Mouse (Mus musculus) adrenal gland, adult 8-10 months (tissue): ENCODE results near the gene Zmynd10. TPM values are rescaled to one million over a fixed set of nuclear protein-coding genes. Genes with fewer than 3 reads are reported as not detected.

Source experiments
- DNase-seq: peaks from one replicate; pipeline ENCODE4 v3.0.0; 2022
- total RNA-seq, 4 experiments: library from RNA; stranded (reverse); gene quantifications; 2 replicates each; pipeline ENCODE4 v1.2.4; 2022

Gene Zmynd10
- total RNA-seq, 4 experiments from 2014 or later = 0.41 to 1.7 (median 0.62) TPM; not detected in 1

DNA sequence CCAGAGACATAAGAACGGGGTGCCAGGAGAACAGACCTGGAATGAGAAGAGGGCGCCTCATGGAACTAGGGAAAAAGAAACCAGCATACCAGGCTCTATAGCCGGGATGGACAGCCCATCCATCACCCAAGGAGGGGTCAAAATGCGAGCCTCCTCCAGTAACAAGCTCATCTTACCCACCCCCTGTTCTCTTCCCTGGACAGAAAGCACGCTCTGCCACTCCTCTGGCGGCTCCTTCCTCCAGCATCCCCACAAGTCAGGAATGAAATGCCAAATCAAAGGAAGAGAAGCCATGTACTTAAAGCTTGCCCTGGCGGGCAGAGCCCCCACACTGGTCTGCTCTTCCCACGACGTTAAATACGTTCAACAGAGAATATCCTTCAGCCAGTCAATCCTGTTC, 6.1 kb upstream of the Zmynd10 start:
- no peak for DNase-seq

DNA sequence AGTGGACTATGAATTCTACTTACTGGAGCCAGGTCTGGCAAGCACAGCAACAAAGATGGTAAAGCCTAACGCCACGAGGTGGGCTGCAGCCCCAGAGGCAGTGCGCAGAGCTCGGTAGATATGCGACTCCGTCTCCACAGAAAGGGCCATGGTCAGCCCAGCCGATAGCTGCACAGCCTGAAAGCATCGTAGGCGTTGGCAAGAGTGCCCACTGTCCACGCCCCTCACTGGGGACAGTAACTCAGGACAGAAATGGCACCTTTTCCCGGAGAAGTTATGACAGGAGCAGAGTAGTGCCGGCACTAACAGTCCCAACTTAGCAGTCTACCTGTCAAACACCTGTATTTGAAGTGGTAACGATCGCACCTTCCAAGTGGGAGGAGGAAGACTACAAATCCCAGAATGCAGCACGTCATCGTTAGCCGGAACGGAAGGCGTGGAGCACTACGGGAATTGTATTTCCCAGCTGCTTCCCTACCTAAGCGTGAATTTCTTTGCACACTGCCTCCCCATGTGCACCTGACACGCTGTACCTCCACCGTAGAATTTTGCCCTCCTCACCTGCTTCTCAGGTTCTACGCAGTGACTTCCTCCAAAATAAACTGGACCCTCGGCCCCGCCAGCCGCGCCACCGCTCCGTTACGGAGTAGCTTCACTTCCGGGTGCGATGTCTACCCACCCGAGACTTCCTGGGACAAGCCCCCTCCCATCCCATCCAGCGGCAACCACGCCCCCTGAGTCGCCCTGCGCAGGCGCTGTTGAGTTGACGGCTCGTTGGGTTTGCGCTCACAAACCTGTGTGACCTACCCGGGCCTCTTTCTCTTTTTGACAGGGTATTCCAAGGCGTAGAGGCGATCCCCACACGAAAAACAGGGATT, 5.4 kb upstream of the Zmynd10 start, which contains the start of the genes Cyb561d2 and Nprl2:
TSS of gene Cyb561d2 (minus strand) at position 720 of the 878 bp plus-strand sequence.
TSS of gene Nprl2 (plus strand) at position 753 of the 878 bp plus-strand sequence.
- peak; percentile 93 for DNase-seq

DNA sequence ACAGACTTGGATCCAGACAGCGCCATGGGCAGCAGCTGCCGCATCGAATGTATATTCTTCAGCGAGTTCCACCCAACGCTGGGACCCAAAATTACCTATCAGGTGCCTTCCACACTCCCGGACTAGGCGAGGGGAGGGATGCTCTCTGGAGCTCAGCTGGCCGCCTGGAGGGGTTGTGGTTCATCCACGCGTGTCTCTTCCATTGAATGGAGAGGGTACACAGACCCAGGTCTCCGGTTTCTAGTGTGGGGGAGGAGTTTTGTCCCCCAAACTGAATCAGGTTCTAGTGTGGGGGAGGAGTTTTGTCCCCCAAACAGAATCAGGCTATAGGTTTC, 4.8 kb upstream of the Zmynd10 start:
- no peak for DNase-seq

DNA sequence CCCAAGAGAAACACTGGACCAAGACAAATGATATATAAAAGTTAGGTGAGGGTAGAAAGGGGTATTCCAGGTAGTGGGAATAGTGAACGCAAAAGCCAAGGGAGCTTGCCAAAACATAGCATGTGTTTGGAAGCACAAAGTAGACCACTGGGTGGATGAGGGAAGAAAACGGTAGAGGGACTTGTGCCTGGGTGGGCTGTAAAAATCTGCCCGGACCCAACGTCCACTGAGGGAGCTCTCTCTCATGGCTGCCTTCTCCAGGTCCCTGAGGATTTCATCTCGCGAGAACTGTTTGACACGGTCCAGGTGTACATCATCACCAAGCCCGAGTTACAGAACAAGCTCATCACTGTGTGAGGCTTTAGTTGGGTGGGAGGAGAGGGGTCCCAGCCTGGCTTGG, 4.4 kb upstream of the Zmynd10 start:
- no peak for DNase-seq

DNA sequence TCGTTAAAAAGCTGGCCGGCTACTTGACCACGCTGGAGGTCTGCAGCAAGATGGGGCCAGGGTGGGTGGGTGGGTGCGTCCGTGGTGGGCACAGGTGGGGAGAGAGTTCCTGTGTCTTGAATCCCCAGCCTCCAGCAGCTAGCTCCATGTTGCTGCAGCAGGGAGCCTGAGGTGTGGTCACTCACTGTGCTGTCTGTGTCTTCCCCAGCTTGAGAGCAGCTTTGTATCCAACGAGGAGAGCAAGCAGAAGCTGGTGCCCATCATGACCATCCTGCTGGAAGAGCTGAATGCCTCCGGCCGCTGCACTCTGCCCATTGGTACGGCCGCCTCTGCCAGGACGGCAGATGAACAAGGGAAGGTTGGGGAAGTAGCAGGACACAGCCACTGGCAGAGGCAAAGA, 3.8 kb upstream of the Zmynd10 start:
- no peak for DNase-seq

DNA sequence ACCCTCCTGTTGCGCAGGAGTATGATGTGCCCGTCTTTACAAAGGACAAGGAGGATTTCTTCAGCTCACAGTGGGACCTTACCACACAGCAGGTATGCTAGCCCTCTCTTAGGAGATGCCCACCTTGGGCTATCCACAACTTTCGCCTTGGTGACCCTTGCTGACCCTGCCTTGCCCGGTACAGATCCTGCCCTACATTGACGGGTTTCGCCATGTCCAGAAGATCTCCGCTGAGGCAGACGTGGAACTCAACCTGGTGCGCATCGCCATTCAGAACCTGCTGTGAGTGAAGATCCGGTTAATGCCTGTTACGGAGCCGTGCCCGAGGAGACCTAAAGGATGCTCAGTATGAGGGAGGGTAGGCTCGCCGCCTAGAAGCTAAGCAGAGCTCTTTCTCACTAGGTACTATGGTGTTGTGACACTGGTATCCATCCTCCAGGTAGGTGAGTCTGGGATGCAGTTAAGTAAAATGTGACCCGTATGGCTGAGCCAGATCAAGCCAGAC, 2.9 kb upstream of the Zmynd10 start:
- no peak for DNase-seq

DNA sequence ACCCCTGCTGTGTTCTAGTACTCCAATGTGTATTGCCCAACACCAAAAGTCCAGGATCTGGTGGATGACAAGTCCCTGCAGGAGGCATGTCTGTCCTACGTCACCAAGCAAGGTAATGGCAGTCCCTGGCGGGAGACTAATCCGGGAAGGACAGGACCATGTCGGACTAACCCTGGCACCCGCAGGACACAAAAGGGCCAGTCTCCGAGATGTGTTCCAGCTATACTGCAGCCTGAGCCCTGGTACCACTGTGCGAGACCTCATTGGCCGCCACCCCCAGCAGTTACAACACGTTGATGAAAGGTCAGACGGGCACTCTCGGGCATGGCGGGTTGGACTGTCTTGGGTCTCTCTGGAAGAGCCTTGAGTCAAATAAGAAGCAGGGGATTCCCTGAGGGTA, 2.4 kb upstream of the Zmynd10 start:
- no peak for DNase-seq

DNA sequence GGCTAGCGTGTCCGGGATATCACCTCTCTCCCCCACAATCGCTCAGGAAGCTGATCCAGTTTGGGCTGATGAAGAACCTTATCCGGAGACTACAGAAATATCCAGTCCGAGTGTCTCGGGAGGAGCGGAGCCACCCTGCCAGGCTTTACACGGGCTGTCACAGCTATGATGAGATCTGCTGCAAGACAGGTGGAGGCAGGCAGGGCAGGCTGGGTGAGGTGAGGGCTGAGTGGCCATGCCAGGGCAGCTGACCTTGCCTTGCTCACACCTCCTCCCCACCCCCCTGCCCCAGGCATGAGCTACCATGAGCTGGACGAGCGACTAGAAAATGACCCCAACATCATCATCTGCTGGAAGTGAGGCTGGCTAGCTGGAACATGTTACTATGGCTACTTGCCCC, 1.9 kb upstream of the Zmynd10 start:
- DNase-seq = no peak

DNA sequence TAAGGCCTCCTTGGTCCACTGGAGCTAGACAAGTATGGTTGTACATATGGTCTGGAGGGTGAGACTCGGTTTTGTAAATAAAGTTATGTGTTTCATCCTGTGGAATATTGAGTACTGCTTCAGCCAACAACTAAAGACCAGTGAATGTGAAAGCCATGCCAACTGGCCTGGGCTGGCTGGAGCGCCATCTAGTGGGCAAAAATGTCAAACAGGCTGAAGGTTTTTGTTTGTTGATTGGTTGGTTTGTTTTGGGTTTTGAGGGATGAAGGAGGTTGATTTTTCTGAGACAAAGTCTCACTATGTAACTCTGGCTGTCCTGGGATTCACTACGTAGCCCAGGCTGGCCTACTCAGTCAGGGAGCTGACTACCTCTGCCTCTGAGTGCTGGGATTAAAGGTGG, 1.5 kb upstream of the Zmynd10 start:
- DNase-seq = no peak

DNA sequence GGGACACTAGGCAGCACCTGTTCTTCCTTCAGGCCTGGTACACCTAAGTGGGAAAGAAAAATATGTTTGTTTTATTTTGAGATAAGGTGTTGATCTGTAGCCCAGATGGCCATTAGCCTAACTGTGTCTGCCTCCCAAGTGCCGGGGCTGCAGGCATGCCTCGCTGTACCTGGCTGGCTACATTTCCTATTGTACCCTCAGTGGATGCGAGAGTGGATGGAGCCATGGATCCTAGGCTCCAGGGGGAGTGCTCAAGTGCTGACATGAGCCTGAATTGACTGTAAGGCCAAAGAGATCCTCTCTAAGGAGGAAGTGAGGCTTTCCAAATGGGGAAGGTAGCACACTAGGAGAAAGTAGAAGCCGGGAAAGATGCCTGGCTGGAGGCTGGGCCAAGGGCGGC, 859 bp downstream of the Zmynd10 start:
- DNase-seq = no peak

DNA sequence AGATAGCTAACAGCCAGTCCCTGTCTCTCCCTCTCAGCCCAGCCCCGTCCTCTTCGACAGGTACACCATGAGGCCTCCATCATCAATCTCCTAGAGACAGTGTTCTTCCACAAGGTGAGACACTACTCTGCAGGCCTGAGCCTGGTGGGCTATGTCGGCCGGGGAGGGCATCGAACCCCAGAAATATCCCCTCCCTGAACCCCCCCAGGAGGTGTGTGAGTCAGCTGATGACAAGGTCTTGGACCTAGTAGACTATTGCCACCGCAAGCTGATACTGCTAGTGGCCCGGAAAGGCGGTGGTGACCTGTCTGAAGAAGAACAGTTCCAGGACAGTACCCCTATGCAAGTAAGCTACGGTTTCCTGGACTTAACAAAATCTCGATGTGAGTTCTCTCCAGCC, 1.7 kb downstream of the Zmynd10 start:
- DNase-seq = no peak

DNA sequence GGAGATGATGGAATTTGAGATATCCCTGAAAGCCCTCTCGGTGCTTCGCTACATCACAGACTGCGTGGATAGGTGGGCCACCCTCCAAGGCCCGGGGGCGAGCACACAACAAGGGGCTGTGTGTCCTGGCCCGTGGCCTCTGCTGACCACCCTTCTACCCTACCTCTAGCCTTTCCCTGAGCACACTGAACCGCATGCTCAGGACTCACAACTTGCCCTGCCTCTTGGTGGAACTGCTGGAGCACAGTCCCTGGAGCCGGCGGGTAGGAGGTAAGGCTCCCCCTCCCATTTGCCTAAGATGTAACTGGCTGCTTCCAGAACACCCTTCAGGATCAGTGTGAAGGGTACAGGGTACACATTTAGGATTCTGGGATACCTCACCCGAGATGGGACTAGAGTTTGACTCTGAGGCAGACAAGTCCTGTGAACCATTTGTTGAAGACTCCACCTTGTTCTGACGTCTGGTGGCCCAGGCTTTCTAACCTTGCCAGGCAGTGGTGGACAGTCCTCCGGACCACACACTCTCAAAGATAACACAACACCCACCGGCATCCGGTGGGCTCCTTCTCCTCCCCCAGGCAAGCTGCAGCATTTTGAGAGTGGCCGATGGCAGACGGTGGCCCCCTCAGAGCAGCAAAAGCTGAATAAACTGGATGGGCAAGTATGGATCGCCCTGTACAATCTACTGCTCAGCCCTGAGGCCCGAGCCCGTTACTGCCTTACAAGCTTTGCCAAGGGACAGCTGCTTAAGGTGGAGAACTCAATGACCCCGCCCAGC, 2.4 kb downstream of the Zmynd10 start:
- DNase-seq = peak; percentile 13

DNA sequence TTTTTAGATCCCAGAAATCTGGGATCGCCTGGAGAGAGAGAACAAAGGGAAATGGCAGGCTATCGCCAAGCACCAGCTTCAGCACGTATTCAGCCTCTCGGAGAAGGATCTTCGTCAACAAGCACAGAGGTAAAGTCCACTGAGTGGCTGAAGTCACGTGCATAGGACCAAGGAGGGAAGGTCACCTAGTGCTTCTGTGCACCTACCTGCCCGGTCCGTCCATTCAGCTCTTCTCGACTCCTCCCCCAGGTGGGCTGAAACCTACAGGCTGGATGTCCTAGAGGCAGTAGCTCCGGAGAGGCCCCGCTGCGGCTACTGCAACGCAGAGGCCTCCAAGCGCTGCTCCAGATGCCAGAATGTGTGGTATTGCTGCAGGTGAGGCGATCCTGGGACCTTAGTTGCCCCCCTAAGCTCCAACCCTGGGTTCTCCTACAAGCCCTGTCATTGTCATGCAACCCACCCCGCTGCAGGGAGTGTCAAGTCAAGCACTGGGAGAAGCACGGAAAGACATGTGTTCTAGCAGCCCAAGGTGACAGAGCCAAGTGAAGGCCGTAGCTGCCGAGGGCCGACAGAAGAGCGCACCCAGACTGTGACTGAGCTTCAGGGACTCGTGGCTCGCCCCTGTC, 3.5 kb downstream of the Zmynd10 start:
- DNase-seq = peak; percentile 28

DNA sequence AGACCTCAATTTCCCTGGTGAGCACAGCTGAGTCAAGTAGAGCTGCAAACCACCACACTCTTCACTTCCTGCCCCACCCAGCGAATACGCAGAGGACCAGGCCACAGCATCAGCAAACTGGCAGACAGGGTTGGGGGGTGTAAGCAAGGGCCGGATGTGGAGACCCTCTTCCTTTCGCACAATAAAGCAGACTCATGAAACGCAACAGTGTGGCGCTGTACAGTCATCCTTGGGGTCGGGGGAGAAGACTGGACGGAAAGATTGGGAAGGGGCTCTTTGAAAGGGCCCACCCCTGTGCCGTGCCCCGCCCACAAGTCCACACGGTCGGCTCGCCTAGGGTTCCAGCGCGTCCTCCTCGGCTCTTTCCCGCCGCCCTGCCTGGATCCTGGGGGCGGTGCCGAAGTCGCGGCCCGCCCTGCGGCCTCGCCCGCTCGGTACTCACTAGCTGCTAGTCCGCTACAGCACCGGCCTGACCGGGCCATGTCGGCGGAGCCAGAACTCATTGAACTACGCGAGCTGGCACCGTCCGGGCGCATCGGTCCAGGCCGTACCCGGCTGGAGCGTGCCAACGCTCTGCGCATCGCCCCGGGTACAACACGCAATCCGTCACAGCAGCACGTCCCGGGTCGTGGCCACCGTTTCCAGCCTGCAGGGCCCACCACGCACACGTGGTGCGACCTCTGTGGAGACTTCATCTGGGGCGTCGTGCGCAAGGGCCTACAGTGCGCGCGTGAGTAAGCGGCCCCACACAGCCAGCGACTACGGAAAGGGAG, 4.2 kb downstream of the Zmynd10 start, which contains the start of gene Rassf1:
TSS of gene Rassf1 (plus strand) at position 439 of the 773 bp plus-strand sequence.
- DNase-seq = peak; percentile 26

DNA sequence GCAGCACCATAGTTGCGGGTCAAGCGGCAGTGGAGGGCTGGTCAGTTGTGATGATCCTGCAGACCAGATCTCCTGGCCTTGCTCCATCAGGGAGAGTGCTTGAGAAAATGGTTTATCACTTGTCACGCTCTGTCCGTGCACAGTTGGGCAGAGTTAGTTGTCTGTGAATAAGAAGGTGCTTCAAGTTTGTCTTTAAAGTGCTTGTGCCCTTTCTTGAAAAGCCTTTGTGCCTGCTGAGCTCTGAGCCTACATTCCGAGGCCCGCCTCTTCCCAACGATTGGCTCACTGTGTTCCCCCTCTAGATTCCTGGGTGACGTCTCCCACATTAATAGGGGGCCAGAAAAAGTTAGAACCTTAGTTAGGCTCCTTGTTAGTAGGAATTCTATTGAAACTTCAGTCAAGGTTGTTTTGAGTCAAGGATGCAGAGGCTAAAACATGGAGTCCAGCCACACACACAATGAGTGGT, 4.8 kb downstream of the Zmynd10 start:
- no peak for DNase-seq

DNA sequence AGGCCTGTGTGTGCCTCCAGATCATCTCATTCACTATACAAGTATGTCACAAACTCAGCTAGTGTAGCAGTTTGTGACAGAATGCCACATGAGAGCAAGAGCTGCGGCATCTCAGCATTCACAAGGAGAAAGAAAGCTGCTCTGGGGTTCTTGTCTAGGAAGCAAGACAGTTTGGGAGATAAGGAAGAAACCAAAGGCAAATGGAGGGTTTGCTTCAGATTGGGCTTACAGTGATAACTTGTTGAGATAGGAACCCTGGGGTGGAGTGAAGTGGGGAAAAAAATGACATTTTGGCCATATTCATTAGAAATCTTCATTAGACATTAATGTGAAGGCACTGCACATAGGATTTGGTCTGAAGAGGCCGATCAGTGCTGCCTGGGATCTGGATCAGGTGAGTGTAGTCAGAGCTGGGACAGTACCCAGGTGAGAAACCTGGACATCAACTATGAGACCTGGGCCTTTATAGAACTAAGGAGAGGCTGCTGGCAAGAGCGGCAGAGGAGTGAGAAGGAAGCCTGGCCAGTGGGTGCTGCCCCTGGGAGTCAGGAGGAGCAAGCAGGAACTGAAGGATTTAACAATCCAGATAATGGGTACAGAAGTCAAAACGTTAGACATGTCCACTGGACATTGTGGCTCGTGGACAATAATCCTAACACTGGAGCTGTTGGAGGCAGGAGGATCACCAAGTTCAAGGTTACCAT, 5.7 kb downstream of the Zmynd10 start:
- DNase-seq = no peak

DNA sequence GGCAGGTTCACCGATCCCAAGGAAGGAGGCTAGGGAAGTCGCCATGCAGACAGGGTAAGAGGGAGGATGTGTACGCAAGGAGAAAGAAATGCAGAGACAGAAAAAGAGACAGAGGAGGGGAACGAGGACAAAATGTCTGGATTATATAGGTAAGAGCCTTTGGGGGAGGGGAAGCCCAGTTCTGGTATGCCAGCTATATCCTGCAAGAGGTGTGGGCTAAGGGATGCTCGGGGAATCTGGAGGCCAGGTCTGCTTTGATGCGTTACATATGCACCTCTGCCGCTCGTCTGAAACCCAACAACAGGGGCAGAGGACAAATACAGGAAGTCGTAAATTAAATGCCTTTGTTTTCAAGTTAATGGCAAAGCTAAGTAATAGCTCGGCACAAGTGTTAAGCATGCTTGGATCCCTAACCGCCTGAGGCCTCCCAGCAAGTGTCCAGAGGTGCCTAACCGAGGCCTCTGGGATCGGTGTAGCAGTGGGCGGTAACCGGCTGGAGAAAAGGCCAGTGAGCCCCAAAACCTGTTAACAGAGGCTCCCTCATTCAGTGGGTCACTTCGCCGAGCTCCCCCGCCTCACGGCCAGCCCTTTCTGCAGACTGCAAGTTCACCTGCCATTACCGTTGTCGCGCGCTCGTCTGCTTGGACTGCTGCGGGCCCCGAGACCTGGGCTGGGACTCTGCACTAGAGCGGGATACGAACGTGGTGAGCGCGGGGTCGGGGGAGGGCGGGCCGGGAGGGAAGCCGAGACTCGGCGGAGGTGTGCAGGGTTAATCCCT, 6.6 kb downstream of the Zmynd10 start:
- no peak for DNase-seq

DNA sequence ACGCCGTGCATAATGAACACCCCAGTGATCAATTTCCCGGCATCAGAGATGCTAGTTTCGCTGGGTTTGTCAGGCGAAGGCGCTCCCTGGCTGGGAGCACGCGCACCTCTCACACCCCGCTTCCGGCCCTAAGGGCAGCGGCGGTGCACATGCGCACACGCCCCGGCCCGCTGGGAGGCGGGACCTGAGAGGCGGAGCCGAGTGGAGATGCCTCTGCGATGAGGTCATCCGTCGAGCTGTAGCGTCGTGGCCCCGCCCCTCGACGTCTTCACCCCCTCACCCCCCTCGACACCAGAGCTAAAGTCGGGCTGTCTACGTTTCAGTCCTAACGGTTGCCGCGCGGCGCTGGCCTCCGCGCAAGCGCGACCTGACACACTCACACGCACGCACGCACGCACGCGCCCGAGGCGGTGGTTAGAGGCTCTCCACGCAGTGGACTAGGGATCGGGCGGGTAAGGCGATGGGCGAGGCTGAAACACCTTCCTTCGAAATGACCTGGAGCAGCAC, 7.3 kb downstream of the Zmynd10 start:
- DNase-seq = peak; percentile 94

DNA sequence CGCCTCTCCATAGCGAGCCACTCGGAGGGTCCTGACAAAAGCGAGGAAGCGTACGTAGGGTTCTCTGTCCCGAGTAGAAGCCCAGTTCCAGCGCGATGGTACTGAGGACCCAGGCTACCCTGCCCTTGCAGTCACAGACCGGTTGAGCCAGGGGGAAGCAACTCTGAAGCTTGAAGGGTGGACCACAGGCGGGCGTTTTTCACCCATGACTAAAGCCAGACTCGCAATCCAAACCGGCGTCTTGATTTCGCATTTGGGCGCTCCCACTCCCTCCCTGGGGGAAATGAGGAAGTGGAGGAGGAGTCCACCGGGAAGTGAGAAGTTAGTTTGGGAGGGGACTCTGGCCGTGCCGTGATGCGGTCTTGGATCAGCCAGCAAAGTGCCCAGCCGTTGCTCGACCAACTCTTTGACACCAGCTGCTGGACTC, 7.9 kb downstream of the Zmynd10 start:
- DNase-seq = no peak

DNA sequence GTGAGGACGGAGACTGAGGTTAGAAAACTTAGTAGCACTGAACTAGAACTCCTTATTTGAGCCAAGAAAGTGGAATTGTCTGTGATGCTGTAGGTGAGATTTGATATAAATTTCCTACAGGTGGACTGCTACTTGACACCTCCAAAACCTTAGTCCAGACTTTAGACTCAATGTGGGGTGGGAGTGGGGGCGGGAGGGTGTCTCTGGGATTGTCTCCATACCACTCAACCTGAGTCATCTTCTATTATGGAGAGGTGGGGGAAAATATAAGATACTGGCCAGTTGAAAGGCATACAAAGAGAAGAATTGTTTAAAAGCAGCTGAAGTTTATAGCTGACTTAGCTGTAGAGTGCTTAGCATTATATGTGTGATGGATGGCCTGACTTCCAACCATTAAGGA, 8.6 kb downstream of the Zmynd10 start:
- no peak for DNase-seq
